ENCODE assay signal across 9 mouse cellular contexts in genomic region chr15:97812126-97812525, GRCm38 (mm10). TPM values are rescaled to one million over a fixed set of nuclear protein-coding genes. Genes with fewer than 3 reads are reported as not detected.
A peak's percentile ranks its signal among the peaks of the same experiment; 100 is the strongest.
DNase-seq lines count a peak whose midpoint lies in the region; ATAC-seq and TF ChIP-seq lines count a peak whose summit lies in the region.
"Had no signal": no experiment of that assay in that cellular context is flagged by ENCODE, and none has a peak within 500 bp of the region (broad histone marks: within the 10 kb centered on the region; RNA-seq: fewer than 3 reads in every experiment).

No protein-coding gene starts in this region.

- peak overlapping the region; percentile 70 for H3K27ac ChIP-seq in hindbrain, embryonic 15.5 days (replicated peaks)
- H3K27ac ChIP-seq in liver, embryonic 11.5 days (ENCODE audit: low read depth, low read length) = no peak overlapping the region
- H3K27ac ChIP-seq: limb, embryonic 13.5 days had no signal

- intact Hi-C loops in left cerebral cortex, postnatal 14 days (cut with DNase I) = no loop called here

- DNase-seq in Patski (ENCODE audit: low read depth, low spot score) = peak; percentile 94
- DNase-seq in cerebellum, adult 8-10 months = peak; percentile 78
- DNase-seq in gastrocnemius, adult 18-20 months (ENCODE audit: low spot score) = peak; percentile 89
- DNase-seq in left cerebral cortex, postnatal 14 days (ENCODE audit: low spot score in 2 of 2) = peak; percentile 79 to 92
- DNase-seq in ovary, postnatal 36 days (ENCODE audit: low spot score) = peak; percentile 77
- DNase-seq in thymus, adult 18-20 months = no peak
- no peak for DNase-seq in liver, embryonic 11.5 days (ENCODE audit: low spot score)

- in situ Hi-C loops in Patski (cut with MboI; ENCODE audit: low pct_unique_long_range_greater_than_20kb) = no loop called here

- no peaks in the 10 kb centered on the region for H3K9me3 ChIP-seq in hindbrain, embryonic 15.5 days
- no peaks in the 10 kb centered on the region for H3K9me3 ChIP-seq in liver, embryonic 11.5 days (ENCODE audit: control insufficient read depth, low read length)
- H3K9me3 ChIP-seq: limb, embryonic 13.5 days had no signal

- CTCF ChIA-PET in Patski (lab: Charles Lee) = interaction anchor here (1.1 to 5.9 kb wide), 10 partner anchors 10 to 151 kb away, joined by 4 to 40 read pairs (median 8); no protein-coding TSS in a partner anchor

- 34% methylated on average over 6 of the region's 6 CpGs for WGBS in hindbrain, embryonic 15.5 days
- WGBS in liver, embryonic 11.5 days = 87% methylated on average over 6 of the region's 6 CpGs

- ATAC-seq in Patski = peak; percentile 60
- ATAC-seq in hindbrain, embryonic 15.5 days (ENCODE audit: low FRiP score, low read depth) = peak; percentile 77
- no peak for ATAC-seq in liver, embryonic 11.5 days (replicated peaks; ENCODE audit: low FRiP score)

- TF ChIP-seq CTCF in Patski (IDR thresholded peaks at IDR 0.05) = no peak

- H3K4me3 ChIP-seq in hindbrain, embryonic 15.5 days = no peak overlapping the region
- no peak overlapping the region for H3K4me3 ChIP-seq in liver, embryonic 11.5 days (ENCODE audit: low read depth, low read length)
- H3K4me3 ChIP-seq: limb, embryonic 13.5 days had no signal

- H3K9ac ChIP-seq in hindbrain, embryonic 15.5 days = no peak overlapping the region
- no peak overlapping the region for H3K9ac ChIP-seq in liver, embryonic 11.5 days (ENCODE audit: low read depth, low read length)

- peaks cover 9% of the 10 kb centered on the region; the same call in 1 of the 2 replicates for H3K36me3 ChIP-seq in hindbrain, embryonic 15.5 days
- peaks cover 20% of the 10 kb centered on the region for H3K36me3 ChIP-seq in liver, embryonic 11.5 days (ENCODE audit: control insufficient read depth, insufficient read depth, low read length)

- H3K27me3 ChIP-seq in Patski = no peaks in the 10 kb centered on the region
- no peaks in the 10 kb centered on the region for H3K27me3 ChIP-seq in hindbrain, embryonic 15.5 days
- H3K27me3 ChIP-seq in liver, embryonic 11.5 days (replicated peaks; ENCODE audit: control insufficient read depth, insufficient read depth, low read length) = no peaks in the 10 kb centered on the region
- H3K27me3 ChIP-seq: limb, embryonic 13.5 days had no signal

- H3K4me2 ChIP-seq in hindbrain, embryonic 15.5 days = no peak overlapping the region
- H3K4me2 ChIP-seq in liver, embryonic 11.5 days = no peak overlapping the region
- H3K4me2 ChIP-seq: limb, embryonic 13.5 days had no signal

- POLR2A ChIA-PET in Patski (lab: Charles Lee) = interaction anchor here (0.6 to 7.6 kb wide), 8 partner anchors 9 to 33 kb away, joined by 3 to 43 read pairs (median 6); no protein-coding TSS in a partner anchor

- H3K4me1 ChIP-seq in hindbrain, embryonic 15.5 days (replicated peaks) = peaks cover 41% of the 10 kb centered on the region
- H3K4me1 ChIP-seq in liver, embryonic 11.5 days (replicated peaks; ENCODE audit: control insufficient read depth, insufficient read depth, low read length) = peaks cover 15% of the 10 kb centered on the region

RNA-seq across cellular contexts. Expression of gene Hdac7, which starts 32.2 kb away (rescaled TPM):
- 210 TPM for polyA plus RNA-seq in Patski (2021)
- 10 to 100 TPM in 1 of 2 experiments, 1 to 10 TPM in 1; 6.2 to 10.3 TPM for total RNA-seq in gastrocnemius, adult 18-20 months (2021)
- polyA plus RNA-seq in hindbrain, embryonic 15.5 days (2015; fragmentation: Nextera tagmentation; extraction: Ambion mirVana) = 25.5 and 28.1 TPM in 2 replicates
- 10 to 100 TPM; 23.7 to 25.9 TPM for total RNA-seq in left cerebral cortex, postnatal 14 days (2021)
- polyA plus RNA-seq in liver, embryonic 11.5 days (2014; fragmentation: Nextera tagmentation; extraction: Ambion mirVana) = 28.1 and 33.5 TPM in 2 replicates

RNA-seq across cellular contexts. Expression of gene Slc48a1, which starts 33.8 kb away (rescaled TPM):
- 134 TPM for polyA plus RNA-seq in Patski (2021)
- 10 to 100 TPM; 45.0 to 48.7 TPM for total RNA-seq in gastrocnemius, adult 18-20 months (2021)
- 93.1 and 97.5 TPM in 2 replicates for polyA plus RNA-seq in hindbrain, embryonic 15.5 days (2015; fragmentation: Nextera tagmentation; extraction: Ambion mirVana)
- total RNA-seq in left cerebral cortex, postnatal 14 days (2021) = 100 to 1,000 TPM; 157 to 169 TPM
- polyA plus RNA-seq in liver, embryonic 11.5 days (2014; fragmentation: Nextera tagmentation; extraction: Ambion mirVana) = 55.0 and 62.1 TPM in 2 replicates

RNA-seq across cellular contexts. Expression of gene Rapgef3, which starts 44.4 kb away (rescaled TPM):
- 22.4 TPM for polyA plus RNA-seq in Patski (2021)
- 1 to 10 TPM; 6.6 to 9.0 TPM for total RNA-seq in gastrocnemius, adult 18-20 months (2021)
- polyA plus RNA-seq in hindbrain, embryonic 15.5 days (2015; fragmentation: Nextera tagmentation; extraction: Ambion mirVana) = 15.3 and 15.5 TPM in 2 replicates
- total RNA-seq in left cerebral cortex, postnatal 14 days (2021) = 10 to 100 TPM; 28.9 to 36.7 TPM
- 4.1 and 4.5 TPM in 2 replicates for polyA plus RNA-seq in liver, embryonic 11.5 days (2014; fragmentation: Nextera tagmentation; extraction: Ambion mirVana)

Comparison
In these comparisons a context has a peak if more than half of its experiments do, and no peak if none do; other contexts are left out.
1. DNase-seq: peak in Patski (single experiment), cerebellum, adult 8-10 months (single experiment), gastrocnemius, adult 18-20 months (single experiment), left cerebral cortex, postnatal 14 days (2 of 2) and ovary, postnatal 36 days (single experiment); none in thymus, adult 18-20 months (0 of 2) and liver, embryonic 11.5 days (single experiment).